Mouse (Mus musculus): ENCODE data around the gene Sh2d5. TPM values are rescaled to one million over a fixed set of nuclear protein-coding genes. Genes with fewer than 3 reads are reported as not detected.

The Sh2d5 gene
- total RNA-seq, 1 experiment from 2014 or later = 24.7 TPM

- no peak for ATAC-seq (replicated peaks; ENCODE audit: low read depth, poor library complexity, severe bottlenecking)
Observed at GRCm38 (mm10) chr4:138307739-138308138, 57.5 kb downstream of the Sh2d5 start.

DNA sequence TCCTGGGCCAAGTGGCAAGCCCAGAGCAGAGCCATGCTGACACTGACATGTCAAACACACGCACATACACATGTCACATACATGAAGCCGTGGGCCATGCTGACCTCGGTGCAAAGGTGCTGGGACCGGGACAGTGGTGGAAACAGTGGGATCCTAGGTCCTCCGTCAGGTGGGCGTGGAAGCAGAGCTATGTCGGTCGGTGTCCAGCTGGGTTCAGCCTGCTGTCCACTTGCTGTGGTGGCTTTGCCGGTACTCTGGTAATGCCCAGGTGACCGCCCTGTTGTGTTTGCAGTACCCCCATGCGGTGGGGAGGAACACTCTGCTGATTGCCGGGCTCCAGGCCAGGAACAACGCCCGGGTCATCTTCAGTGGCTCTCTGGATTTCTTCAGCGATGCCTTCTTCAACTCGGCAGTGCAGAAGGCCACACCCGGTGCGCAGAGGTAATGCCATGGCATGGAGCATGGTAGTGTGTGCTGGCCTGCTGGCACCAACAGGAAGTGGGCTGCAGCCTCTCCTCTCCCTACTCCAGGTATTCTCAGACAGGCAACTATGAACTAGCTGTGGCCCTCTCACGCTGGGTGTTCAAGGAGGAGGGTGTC, 60.2 kb downstream of the Sh2d5 start:
- ATAC-seq (replicated peaks; ENCODE audit: low read depth, poor library complexity, severe bottlenecking) = no peak

Other genes with a start within 250 kb of the Sh2d5 start
- gene Hp1bp3, start 34.1 kb upstream of the Sh2d5 start, total RNA-seq (2017) = 272 and 317 TPM in 2 replicates
- gene Kif17, start within 50 bp of the Sh2d5 start, total RNA-seq (2017) = 5.5 and 6.5 TPM in 2 replicates
- gene Ddost, start 54.3 kb downstream of the Sh2d5 start, total RNA-seq (2017) = 101 and 107 TPM in 2 replicates
- 33.8 and 51.5 TPM in 2 replicates for gene Pink1, start 75.9 kb downstream of the Sh2d5 start, total RNA-seq (2017)
- gene Cda, start 117.6 kb downstream of the Sh2d5 start, total RNA-seq (2017) = not detected in 2 replicates
- not detected in 2 replicates for gene Fam43b, start 146.1 kb downstream of the Sh2d5 start, total RNA-seq (2017)
- 4.7 and 7.3 TPM in 2 replicates for gene Mul1, start 184.3 kb downstream of the Sh2d5 start, total RNA-seq (2017)
- gene Camk2n1, start 203.9 kb downstream of the Sh2d5 start, total RNA-seq (2017) = 0.10 TPM in 1 of 2 replicates, not detected in the other